Mouse (Mus musculus): ENCODE data around the gene Sgsm1.

DNA sequence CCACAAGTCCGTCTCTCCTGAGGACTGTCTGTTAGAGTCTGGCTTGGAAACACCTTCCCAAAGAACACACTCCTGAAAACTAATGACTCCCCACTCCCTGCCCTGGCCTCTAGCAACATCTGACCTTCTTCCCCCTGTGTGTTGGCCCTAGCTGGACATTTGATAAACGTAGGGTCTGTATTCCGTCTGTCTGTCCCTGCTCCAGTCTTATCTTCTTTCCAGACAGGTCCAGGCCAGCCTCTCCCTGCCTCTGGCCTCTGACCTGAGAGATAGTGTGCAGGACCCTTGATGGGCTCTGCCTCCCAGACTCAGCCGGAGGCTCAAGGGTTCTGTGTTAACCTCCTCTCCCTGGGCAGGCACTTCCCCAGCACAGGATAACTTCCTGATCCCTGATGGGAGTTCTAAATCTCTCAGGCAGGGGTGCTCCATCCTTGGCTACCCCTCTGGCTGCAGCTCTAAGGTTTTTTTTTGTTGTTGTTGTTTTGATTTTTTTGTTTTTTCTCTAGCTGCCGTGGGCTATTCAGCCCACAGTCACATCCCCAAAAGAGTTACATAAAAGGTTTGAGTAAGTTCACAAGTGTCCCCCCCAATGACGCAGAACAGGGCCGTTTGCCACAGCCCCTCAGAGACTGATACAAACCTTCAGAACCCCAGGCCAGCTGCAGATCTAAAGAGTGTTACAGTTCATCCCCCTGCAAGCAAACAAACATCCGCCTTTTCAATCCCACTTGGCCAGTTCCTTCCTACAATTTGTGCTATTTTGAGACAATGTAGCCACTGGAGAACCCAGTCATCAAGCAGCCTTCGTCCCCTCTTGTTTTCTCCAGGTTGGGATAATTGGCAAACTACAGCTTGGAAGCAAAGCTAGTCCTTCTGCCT is 113.4 kb downstream of the Sgsm1 start:
- TF ChIP-seq POLR2A (IDR thresholded peaks at IDR 0.05; ENCODE audit: low read depth, low read length) = no peak
- TF ChIP-seq CTCF (IDR thresholded peaks at IDR 0.05; ENCODE audit: borderline replicate concordance, insufficient read depth, low read length) = no peak
